Mouse (Mus musculus) Patski (cell line): Measurements from ENCODE around the gene Ahnak2. TPM values are rescaled to one million over a fixed set of nuclear protein-coding genes. Genes with fewer than 3 reads are reported as not detected.

Experiments
- ATAC-seq: fragments of 100-300 bp; one replicate; pipeline ENCODE4 v1.8.0; 2021
- CTCF ChIA-PET: fragments of 350-600 bp; sonication (Branson Sonifier 250); formaldehyde crosslinking; loops from one replicate; lab custom pipeline; 2022; ENCODE audit warnings: inconsistent platforms; lab: Charles Lee
- POLR2A ChIA-PET: fragments of 350-600 bp; sonication (Branson Sonifier 250); formaldehyde crosslinking; loops from one replicate; lab custom pipeline; 2022; ENCODE audit warnings: antibody characterized with exemption, inconsistent platforms; lab: Charles Lee
- DNase-seq: peaks from one replicate; pipeline ENCODE4 v3.0.0-alpha.2; 2011; ENCODE audit warnings: low read depth, low spot score
- H3K27me3 ChIP-seq: fragments of 371-371 bp; one replicate; pipeline ENCODE4 v1.5.1; 2021
- CTCF ChIP-seq: fragments of 100-300 bp; IDR thresholded peaks from one replicate; pipeline ENCODE4 v1.5.1; 2021
- in situ Hi-C: fragments of 300-500 bp; cut with MboI; formaldehyde crosslinking; loops from 3 replicates; pipeline ENCODE4 v1.11.1; 2018; ENCODE audit warnings: low pct_unique_long_range_greater_than_20kb, mixed read lengths
- polyA plus RNA-seq: library from polyadenylated mRNA; unstranded; gene quantifications from one replicate; pipeline ENCODE4 v1.2.3, GENCODE M21; 2021

The Ahnak2 gene
- polyA plus RNA-seq, 1 experiment from 2014 or later: 44.1 TPM

DNA sequence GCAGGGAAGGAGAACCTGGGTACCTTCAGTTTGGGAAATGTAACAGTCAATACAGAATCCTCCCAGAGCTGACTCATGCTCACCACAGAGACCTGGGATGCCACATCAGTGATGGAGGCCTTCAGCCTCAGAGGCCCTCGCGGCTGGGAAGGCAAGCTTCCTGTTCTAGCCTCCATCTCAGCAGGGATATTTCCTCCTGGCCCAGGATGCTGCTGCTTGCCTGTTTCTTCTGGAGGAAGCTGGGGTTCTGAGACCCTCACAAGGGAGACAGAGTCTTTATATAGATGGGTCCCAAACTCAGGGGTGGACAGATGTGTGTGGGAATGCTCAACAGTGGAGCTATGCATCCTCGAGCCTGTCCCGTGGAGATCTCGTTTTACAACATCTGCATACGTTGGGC is 28.4 kb downstream of the Ahnak2 start:
- ChIA-PET CTCF (no interaction called here), POLR2A (no interaction called here)
- H3K27me3 ChIP-seq: no peaks in the 10 kb centered on the region
- in situ Hi-C loops: no loop called here
- no peak for DNase-seq
- ATAC-seq: no peak
- TF ChIP-seq CTCF: no peak

DNA sequence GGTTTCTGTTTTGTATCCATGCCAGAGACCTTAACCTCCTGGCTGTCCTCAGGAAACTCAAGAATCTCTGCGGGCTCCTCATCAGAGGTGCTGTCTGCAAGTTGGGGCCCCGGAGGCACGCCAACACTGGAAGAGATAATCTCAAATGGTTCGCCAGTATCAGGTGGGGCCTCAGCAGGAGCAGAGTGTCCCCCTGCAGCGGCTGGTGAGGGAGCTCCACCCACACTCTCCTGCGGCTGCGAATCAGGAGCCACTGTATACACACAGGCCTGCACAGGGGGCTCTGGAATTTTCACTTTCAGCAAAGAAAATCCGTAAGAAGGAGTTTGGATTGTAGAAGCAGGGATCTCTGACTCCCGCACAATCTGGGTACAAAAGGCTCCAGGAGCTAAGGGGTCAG is 29.1 kb downstream of the Ahnak2 start:
- no peak for DNase-seq
- in situ Hi-C loops: no loop called here

DNA sequence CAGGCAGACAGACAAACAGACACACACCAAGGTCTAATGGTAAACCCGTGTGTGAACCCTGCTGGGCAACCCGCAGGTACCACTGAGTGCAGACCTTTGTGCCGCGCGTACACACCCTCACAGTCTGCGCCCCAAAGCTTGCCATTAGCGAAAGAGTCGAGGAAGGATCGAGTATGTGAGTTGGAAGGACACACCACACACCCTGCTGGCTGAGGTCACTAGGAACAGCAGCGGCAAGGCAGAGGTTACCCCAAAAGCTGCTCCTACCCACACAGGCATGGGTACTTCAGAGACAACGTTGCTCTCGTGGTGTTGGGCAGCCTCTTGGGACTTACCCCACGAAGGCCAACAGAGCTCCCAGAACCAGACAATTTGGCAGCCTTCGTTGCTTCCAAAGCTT is 30.2 kb downstream of the Ahnak2 start:
- no peak for DNase-seq
- TF ChIP-seq CTCF: no peak
- ChIA-PET POLR2A (interaction anchor here (0.7 kb wide), 1 partner anchor 11 kb away, joined by 3 read pairs; the partner anchor contains the start of gene Pld4), CTCF (no interaction called here)
- in situ Hi-C loops: no loop called here
- no peak for ATAC-seq
- H3K27me3 ChIP-seq: no peaks in the 10 kb centered on the region

More for the DNA sequence above, 29.1 kb downstream of the Ahnak2 start:
- ChIA-PET POLR2A (no interaction called here), CTCF (no interaction called here)
- no peak for TF ChIP-seq CTCF
- no peak for ATAC-seq
- no peaks in the 10 kb centered on the region for H3K27me3 ChIP-seq

DNA sequence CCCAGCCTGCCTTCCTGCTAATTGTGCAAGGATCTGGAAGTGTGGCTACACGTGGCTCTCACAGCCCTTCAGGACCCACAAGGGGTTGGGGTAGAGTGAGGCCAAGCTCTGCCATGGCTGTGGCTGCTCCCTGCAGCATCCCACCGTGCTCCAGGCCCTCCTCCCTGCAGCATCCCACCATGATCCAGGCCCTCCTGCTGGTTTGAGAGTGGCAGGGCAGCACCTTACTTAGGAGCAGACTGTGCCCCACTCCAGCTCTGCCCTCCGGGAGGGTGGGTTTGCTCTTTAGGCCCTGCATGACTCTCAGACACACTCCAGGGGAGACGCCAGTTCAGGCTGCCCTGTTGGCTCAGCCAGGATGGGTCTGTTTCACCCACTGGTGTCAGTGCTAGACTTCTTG is 32.1 kb downstream of the Ahnak2 start:
- in situ Hi-C loops: no loop called here
- TF ChIP-seq CTCF: no peak
- DNase-seq (no peak), ATAC-seq (no peak)
- no peaks in the 10 kb centered on the region for H3K27me3 ChIP-seq
- CTCF ChIA-PET: interaction anchor here (1.0 kb wide), 1 partner anchor 17 kb away, joined by 3 read pairs; no protein-coding TSS in a partner anchor
- POLR2A ChIA-PET: no interaction called here

DNA sequence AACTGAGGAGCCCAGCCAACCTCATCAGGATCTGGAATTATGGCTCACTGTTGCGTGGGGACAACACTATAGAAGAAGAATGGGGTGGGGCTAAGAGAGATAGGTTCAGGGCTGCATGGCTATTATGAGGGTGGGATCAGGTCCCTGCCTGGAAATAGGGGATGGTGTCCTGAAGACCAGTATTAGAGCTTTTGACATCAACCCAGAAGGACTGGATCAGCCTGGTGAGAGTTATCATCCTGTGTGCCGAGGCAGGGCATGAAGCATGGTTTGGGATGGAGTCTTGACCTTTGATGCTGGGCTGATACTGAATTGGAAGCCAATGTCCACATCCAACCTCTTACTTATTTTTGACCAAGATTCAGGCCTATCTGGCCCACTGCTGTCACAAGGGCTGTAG is 32.7 kb downstream of the Ahnak2 start:
- POLR2A ChIA-PET: no interaction called here
- in situ Hi-C loops: no loop called here
- H3K27me3 ChIP-seq: no peaks in the 10 kb centered on the region
- CTCF ChIA-PET: no interaction called here
- ATAC-seq (no peak), DNase-seq (no peak)
- no peak for TF ChIP-seq CTCF

DNA sequence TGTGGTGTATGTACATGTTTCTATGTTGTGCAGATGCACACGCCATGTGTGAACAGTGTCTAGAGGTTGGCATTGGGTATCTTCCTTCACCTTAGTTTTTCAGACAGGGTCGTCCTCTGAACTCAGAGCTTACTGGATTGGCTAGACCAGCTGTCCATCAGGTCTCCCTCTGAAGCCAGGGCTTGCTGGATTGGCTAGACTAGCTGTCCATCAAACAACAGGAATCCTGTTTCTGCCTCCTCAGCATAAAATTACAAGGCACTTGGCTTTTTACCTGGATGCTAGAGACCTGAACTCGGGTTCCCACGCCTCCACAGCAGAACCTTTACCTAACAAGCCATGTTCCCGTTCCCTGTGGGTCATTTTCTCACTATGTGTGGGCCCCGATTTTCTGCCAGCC is 33.4 kb downstream of the Ahnak2 start:
- ChIA-PET CTCF (no interaction called here), POLR2A (no interaction called here)
- no peak for TF ChIP-seq CTCF
- in situ Hi-C loops: no loop called here
- no peak for DNase-seq
- no peak for ATAC-seq
- no peaks in the 10 kb centered on the region for H3K27me3 ChIP-seq

DNA sequence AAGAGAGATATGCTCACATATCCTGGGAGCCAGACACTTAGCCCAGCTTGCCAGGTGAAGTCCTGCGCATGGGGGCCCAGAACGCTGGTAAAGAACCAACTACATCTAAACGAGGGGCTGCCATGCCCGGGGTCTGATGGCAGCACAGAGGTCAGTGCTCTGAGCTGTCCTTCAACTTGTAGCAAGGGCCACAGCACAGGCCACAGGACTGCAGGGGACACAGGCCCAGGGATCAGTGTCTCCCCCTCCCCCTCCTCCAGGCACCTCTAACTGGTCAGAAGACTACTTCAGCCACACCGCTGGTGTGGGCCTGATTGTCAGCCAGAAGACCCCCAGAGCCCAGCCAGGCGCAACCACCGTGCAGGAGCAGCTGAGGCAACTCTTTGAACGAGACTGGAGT is 34.3 kb downstream of the Ahnak2 start:
- DNase-seq (no peak), ATAC-seq (no peak)
- POLR2A ChIA-PET: no interaction called here
- H3K27me3 ChIP-seq: no peaks in the 10 kb centered on the region
- TF ChIP-seq CTCF: no peak
- in situ Hi-C loops: no loop called here
- CTCF ChIA-PET: no interaction called here

DNA sequence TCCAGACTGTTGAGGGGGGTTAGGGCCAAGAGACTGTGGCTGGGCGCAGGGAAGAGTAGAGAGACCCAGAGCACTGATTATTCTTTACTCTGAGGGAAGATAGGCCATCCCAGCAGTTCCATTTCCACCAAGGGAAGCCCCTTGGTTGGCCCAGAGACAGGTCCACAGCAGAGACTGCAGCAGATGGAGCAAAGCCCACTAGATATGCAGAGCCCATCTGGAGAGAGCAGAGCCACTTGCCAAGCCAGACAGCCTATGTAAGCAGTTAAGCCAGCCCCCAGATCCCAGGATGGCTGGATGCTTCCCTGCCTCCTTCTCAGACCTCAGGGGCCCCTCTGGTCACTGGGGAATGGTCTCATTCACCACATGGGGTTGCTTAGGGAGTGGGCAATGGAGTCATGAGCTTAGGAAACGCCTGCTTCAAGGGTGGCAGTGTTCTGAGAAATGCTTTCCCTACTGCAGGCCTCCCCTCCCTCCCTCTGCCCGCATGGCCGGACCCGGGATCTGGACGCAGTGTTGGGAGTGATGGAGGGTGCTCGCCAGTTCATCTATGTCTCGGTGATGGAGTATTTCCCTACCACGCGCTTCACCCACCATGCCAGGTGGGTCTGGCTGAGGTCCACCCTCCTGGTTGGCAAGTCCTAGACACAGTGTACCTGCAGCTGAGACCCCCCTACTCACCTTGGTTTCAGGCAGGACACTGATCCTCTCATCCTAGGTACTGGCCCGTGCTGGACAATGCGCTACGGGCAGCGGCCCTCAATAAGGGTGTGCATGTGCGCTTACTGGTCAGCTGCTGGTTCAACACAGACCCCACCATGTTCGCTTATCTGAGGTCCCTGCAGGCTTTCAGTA is 35.2 kb downstream of the Ahnak2 start:
- TF ChIP-seq CTCF: no peak
- in situ Hi-C loops: no loop called here
- DNase-seq: no peak
- POLR2A ChIA-PET: no interaction called here
- H3K27me3 ChIP-seq: no peaks in the 10 kb centered on the region
- CTCF ChIA-PET: no interaction called here
- no peak for ATAC-seq

DNA sequence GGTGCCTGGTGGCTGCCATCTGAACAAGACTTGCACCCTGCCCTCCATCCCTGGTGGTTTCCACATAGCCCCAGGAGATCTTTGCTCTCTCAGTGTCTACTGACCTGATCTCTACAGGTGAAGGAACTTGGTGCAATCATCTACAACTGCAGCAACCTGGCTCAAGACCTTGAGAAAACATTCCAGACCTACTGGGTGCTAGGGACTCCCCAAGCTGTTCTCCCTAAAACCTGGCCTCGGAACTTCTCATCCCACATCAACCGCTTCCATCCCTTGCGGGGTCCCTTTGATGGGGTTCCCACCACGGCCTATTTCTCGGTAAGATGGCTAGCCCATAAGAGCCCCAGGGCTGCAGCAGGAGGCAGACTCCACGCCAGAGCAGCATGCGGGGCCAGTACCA is 35.9 kb downstream of the Ahnak2 start:
- POLR2A ChIA-PET: interaction anchor here (0.6 kb wide), 1 partner anchor 537 kb away, joined by 3 read pairs; no protein-coding TSS in a partner anchor
- ATAC-seq: no peak
- TF ChIP-seq CTCF: no peak
- no peaks in the 10 kb centered on the region for H3K27me3 ChIP-seq
- DNase-seq: no peak
- in situ Hi-C loops: no loop called here
- CTCF ChIA-PET: no interaction called here

DNA sequence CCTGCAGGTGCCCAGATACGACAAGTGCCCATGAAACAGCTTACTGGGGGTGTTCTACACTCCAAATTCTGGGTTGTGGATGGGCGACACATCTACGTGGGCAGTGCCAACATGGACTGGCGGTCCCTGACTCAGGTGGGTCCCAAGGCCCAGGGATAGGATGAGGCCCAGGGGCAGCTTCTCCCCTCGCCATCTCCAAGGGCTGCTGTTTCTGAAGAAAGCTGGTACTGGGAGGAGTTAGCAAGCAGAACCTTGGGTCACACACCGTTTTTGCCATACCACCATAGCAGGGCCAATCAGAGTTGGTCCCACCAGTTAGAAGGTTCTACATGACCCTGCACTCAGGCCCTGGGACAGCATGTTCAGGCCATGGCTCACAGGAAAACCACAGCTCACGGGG is 37.5 kb downstream of the Ahnak2 start:
- no peak for DNase-seq
- ATAC-seq: no peak
- TF ChIP-seq CTCF: no peak
- in situ Hi-C loops: no loop called here
- ChIA-PET POLR2A (no interaction called here), CTCF (no interaction called here)
- no peaks in the 10 kb centered on the region for H3K27me3 ChIP-seq

DNA sequence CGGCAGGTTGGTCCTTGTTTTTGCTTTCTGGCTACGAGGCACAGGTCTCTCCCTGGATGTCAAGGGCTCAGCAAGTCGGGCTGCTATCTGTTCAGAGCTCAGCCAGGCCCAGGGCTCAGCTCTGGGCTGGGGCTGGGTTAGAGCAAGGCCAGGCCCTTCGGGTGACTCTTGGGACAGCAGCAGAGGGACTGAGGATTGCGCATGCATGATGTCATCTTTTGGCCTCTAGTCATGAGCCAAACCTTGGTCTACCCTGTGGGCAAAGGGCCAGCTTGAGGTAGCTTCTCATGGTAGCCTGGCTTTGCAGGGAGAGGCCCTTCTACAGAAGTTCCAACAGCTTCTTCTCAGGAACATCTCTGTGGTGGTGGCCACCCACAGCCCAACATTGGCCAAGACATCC is 38.3 kb downstream of the Ahnak2 start:
- in situ Hi-C loops: no loop called here
- no peak for TF ChIP-seq CTCF
- DNase-seq: no peak
- no peaks in the 10 kb centered on the region for H3K27me3 ChIP-seq
- POLR2A ChIA-PET: no interaction called here
- ATAC-seq: no peak
- CTCF ChIA-PET: no interaction called here
